Mouse (Mus musculus) inflammation-experienced regulatory T-cells (primary cell): ENCODE results near the gene Gm45233. TPM values are rescaled to one million over a fixed set of nuclear protein-coding genes. Genes with fewer than 3 reads are reported as not detected.

Experiments used
- polyA plus RNA-seq, 2 experiments: library from polyadenylated mRNA; unstranded; fragments of 100-300 nt; shearing (Covaris generic); gene quantifications; one replicate each; pipeline ENCODE4 v1.2.1; 2017

Gm45233 gene
- polyA plus RNA-seq = not detected

GRCm38 (mm10) chr7:43443917-43444293, at the start of gene Gm45233, which contains the start of gene Etfb:
Gm45233 (plus strand) TSS chr7:43444128.
Etfb (plus strand) TSS chr7:43444083.

GRCm38 (mm10) chr7:43408131-43408553, 35.8 kb upstream of the Gm45233 start, which contains the start of gene Siglecg:
Siglecg (plus strand) TSS chr7:43408204.

GRCm38 (mm10) chr7:43427406-43427805, 16.5 kb upstream of the Gm45233 start, which contains the start of gene Lim2:
Lim2 (plus strand) TSS chr7:43427670.

GRCm38 (mm10) chr7:43436341-43437255, 7.3 kb upstream of the Gm45233 start, which contains the start of gene Nkg7:
Nkg7 (plus strand) TSS chr7:43437073.

GRCm38 (mm10) chr7:43440482-43440881, 3.4 kb upstream of the Gm45233 start, which contains the start of gene Cldnd2:
Cldnd2 (plus strand) TSS chr7:43440782.

GRCm38 (mm10) chr7:43462851-43463250, 18.9 kb downstream of the Gm45233 start, which contains the start of gene Vsig10l:
Vsig10l (plus strand) TSS chr7:43463151.

GRCm38 (mm10) chr7:43489631-43490125, 45.8 kb downstream of the Gm45233 start, which contains the start of gene Iglon5:
Iglon5 (minus strand) TSS chr7:43490075.

Other genes with a start within 250 kb of the Gm45233 start
- gene Zfp715, start 130.8 kb upstream of the Gm45233 start, polyA plus RNA-seq = 10 to 100 TPM; 15.9 to 17.1 TPM
- not detected for gene Siglecf, start 92.8 kb upstream of the Gm45233 start, polyA plus RNA-seq
- gene Siglecg, start 35.9 kb upstream of the Gm45233 start, polyA plus RNA-seq = 1 to 10 TPM; 2.5 to 3.1 TPM
- gene Lim2, start 16.5 kb upstream of the Gm45233 start, polyA plus RNA-seq = not detected
- gene Nkg7, start 7.1 kb upstream of the Gm45233 start, polyA plus RNA-seq = 100 to 1,000 TPM; 182 to 285 TPM
- gene Cldnd2, start 3.3 kb upstream of the Gm45233 start, polyA plus RNA-seq = under 1 TPM in 1 of 2 experiments, not detected in 1; 0.50 TPM
- 100 to 1,000 TPM; 109 to 133 TPM for gene Etfb, start within 50 bp of the Gm45233 start, polyA plus RNA-seq
- 1 to 10 TPM; 5.6 to 8.2 TPM for gene Vsig10l, start 19.0 kb downstream of the Gm45233 start, polyA plus RNA-seq
- under 1 TPM in 1 of 2 experiments, not detected in 1; 0.25 TPM for gene Iglon5, start 45.9 kb downstream of the Gm45233 start, polyA plus RNA-seq
- under 1 TPM; 0.08 to 0.45 TPM for gene 4931406B18Rik, start 61.8 kb downstream of the Gm45233 start, polyA plus RNA-seq
- gene Cd33, start 100.3 kb downstream of the Gm45233 start, polyA plus RNA-seq = under 1 TPM in 1 of 2 experiments, not detected in 1; 0.10 TPM
- gene Zfp658, start 118.1 kb downstream of the Gm45233 start, polyA plus RNA-seq = 1 to 10 TPM; 4.8 to 7.8 TPM
- gene Zfp719, start 135.5 kb downstream of the Gm45233 start, polyA plus RNA-seq = 10 to 100 TPM in 1 of 2 experiments, 1 to 10 TPM in 1; 7.4 to 11.1 TPM
- gene Zfp819, start 163.0 kb downstream of the Gm45233 start, polyA plus RNA-seq = not detected
- gene Ceacam18, start 190.6 kb downstream of the Gm45233 start, polyA plus RNA-seq = under 1 TPM in 1 of 2 experiments, not detected in 1; 0.18 TPM
- under 1 TPM in 1 of 2 experiments, not detected in 1; 0.20 TPM for gene Siglece, start 216.0 kb downstream of the Gm45233 start, polyA plus RNA-seq
- gene Ctu1, start 227.9 kb downstream of the Gm45233 start, polyA plus RNA-seq = 10 to 100 TPM in 1 of 2 experiments, 1 to 10 TPM in 1; 8.3 to 10.0 TPM
- gene Klk14, start 246.3 kb downstream of the Gm45233 start, polyA plus RNA-seq = under 1 TPM in 1 of 2 experiments, not detected in 1; 0.22 TPM